Mouse (Mus musculus): Measurements from ENCODE around the gene Zfyve26. TPM values are rescaled to one million over a fixed set of nuclear protein-coding genes. Genes with fewer than 3 reads are reported as not detected.
"Not testable (repeated sequence)": the region's sequence is repeated elsewhere in the genome, so short reads cannot be mapped to it uniquely, and the experiment has no call there.

Gene Zfyve26
- polyA plus RNA-seq, 1 experiment from 2014 or later = 13.9 TPM

DNA sequence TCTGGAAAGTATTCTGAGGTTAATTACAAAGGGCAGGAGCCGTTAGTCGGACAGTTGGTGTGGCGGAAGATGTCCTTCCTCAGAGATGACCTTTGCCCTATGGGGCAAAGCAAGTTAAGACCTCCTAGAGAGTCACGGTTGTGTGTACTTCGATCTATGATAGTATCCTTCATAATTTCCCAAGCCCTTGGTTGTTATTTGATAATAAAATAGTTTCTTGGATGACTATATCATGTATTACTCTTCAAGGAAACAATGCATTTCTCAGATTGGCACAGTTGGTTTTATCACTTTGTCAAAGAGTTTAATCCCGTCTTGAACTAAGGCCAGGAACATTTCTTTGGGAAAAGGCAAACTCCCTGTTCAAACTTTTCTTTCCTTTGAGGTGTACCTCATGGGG lies 103.9 kb downstream of the Zfyve26 start, which contains the start of gene Rdh11:
Gene Rdh11 (minus strand): TSS at position 101 of the 400 bp plus-strand sequence.
- H3K9ac ChIP-seq (ENCODE audit: low read length) = peak within 1 kb of the TSS; percentile 76
- H3K4me2 ChIP-seq (ENCODE audit: low read depth, low read length) = peak within 1 kb of the TSS; percentile 72
- peak within 1 kb of the TSS; percentile 70 for H3K4me3 ChIP-seq (replicated peaks; ENCODE audit: low read length)
- 56% methylated on average over 6 of the region's 6 CpGs for WGBS
- no peak for ATAC-seq (ENCODE audit: insufficient read depth, low FRiP score)
- peak within 1 kb of the TSS; percentile 67; the same call in 1 of the 2 replicates for H3K27ac ChIP-seq (ENCODE audit: low read length)
- peaks cover 4% of the 10 kb centered on the region for H3K4me1 ChIP-seq (ENCODE audit: control insufficient read depth, insufficient read depth, low read length)
- H3K36me3 ChIP-seq (ENCODE audit: control insufficient read depth, insufficient read depth, low read length) = peaks cover 8% of the 10 kb centered on the region; the same call in 1 of the 2 replicates
- H3K27me3 ChIP-seq (ENCODE audit: control insufficient read depth, insufficient read depth, low read length) = no peaks in the 10 kb centered on the region
- no peaks in the 10 kb centered on the region for H3K9me3 ChIP-seq (replicated peaks; ENCODE audit: control insufficient read depth, low read length)

DNA sequence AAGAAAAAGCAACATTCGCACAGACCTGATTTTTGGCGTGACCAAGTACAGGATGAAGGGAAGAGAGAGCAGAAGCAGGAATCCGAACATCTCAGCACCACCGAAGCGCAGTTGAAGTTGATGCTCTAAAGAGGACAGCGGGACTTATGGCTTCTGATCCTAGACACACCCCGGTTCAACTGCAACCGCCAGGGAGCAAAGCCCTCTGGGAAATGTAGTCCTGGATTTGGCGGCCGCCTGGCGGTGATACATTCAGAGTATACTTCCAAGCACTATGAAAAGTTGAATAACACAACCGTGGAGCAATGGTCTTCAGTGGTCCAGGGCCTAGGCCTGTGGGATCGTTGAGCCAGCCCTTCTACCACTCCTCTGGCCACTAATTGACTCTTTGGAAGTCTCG lies 104.4 kb downstream of the Zfyve26 start:
- WGBS = 6% methylated on average over 14 of the region's 14 CpGs
- Histone ChIP-seq H3K27me3 (ENCODE audit: control insufficient read depth, insufficient read depth, low read length) (no peaks in the 10 kb centered on the region), H3K9me3 (replicated peaks; ENCODE audit: control insufficient read depth, low read length) (no peaks in the 10 kb centered on the region), H3K4me3 (replicated peaks; ENCODE audit: low read length) (peak overlapping the region; percentile 70), H3K36me3 (ENCODE audit: control insufficient read depth, insufficient read depth, low read length) (peaks cover 11% of the 10 kb centered on the region; the same call in 1 of the 2 replicates), H3K4me1 (ENCODE audit: control insufficient read depth, insufficient read depth, low read length) (peaks cover 4% of the 10 kb centered on the region), H3K9ac (ENCODE audit: low read length) (peak overlapping the region; percentile 76), H3K4me2 (ENCODE audit: low read depth, low read length) (peak overlapping the region; percentile 72), H3K27ac (ENCODE audit: low read length) (peak overlapping the region; percentile 67; the same call in 1 of the 2 replicates)
- ATAC-seq (ENCODE audit: insufficient read depth, low FRiP score) = peak; percentile 78

DNA sequence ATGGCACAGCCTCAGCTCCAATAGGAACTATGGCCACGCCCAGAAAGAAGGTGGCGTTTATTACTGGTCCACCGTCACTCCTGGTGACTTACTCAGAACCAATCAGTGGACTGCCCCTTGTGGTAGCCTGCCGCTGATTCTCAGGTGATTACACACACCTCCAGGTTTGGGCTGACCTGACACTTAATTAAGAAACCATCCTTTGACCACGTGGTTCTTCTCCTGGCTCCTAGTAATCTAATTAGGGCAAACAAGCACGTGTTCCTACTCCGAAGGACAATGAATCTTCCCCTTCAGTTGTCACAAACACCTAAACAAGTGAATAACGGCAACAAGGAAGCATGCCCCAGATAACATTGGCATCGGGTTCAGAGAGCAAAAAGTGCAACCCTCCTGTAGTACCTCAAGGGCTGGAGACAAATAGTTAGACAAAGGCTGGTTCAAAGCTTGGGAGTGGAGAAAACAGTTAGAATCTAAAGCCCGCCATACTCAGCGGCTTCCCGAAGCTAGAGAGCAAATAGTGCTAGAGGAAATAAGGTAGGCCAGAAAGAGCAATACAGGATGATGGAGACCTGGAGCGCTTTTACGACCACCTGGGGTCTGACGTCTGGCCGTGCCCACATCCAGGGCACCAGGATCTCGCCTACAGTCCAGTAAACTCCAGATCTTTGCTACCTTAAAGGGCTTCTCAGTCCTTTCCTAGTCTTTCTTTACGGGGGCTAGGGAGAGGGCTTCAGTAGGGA lies 105.0 kb downstream of the Zfyve26 start:
- peaks cover 4% of the 10 kb centered on the region for H3K4me1 ChIP-seq (ENCODE audit: control insufficient read depth, insufficient read depth, low read length)
- H3K27ac ChIP-seq (ENCODE audit: low read length) = peak overlapping the region; percentile 67; the same call in 1 of the 2 replicates
- whole genome bisulfite sequencing = under 1% methylated on average over 18 of the region's 18 CpGs
- H3K27me3 ChIP-seq (ENCODE audit: control insufficient read depth, insufficient read depth, low read length) = no peaks in the 10 kb centered on the region
- H3K9ac ChIP-seq (ENCODE audit: low read length) = peak overlapping the region; percentile 76
- peak overlapping the region; percentile 72 for H3K4me2 ChIP-seq (ENCODE audit: low read depth, low read length)
- peak overlapping the region; percentile 70 for H3K4me3 ChIP-seq (replicated peaks; ENCODE audit: low read length)
- ATAC-seq (ENCODE audit: insufficient read depth, low FRiP score) = peak; percentile 89
- H3K9me3 ChIP-seq (replicated peaks; ENCODE audit: control insufficient read depth, low read length) = no peaks in the 10 kb centered on the region
- peaks cover 11% of the 10 kb centered on the region; the same call in 1 of the 2 replicates for H3K36me3 ChIP-seq (ENCODE audit: control insufficient read depth, insufficient read depth, low read length)

DNA sequence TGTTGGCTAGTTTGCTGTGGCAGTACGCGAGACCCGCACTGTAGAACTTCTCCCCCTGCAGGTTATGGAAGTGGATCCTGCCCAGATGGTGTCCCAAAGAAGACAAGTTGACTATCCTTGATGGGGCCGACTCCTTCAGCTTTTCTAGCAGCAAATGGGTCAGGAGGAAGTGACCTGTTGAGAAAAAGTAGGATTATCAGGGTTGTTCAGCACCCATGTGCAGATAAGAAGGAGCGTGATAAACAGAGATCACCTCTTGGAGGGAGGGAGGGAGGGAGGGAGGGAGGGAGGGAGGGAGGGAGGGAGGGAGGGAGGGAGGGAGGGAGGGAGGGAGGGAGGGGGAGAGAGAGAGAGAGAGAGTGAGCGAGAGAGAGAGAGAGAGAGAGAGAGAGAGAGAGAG lies 110.9 kb downstream of the Zfyve26 start:
- H3K4me3 ChIP-seq (replicated peaks; ENCODE audit: low read length); H3K27me3 ChIP-seq (ENCODE audit: control insufficient read depth, insufficient read depth, low read length); H3K4me1 ChIP-seq (ENCODE audit: control insufficient read depth, insufficient read depth, low read length); H3K4me2 ChIP-seq (ENCODE audit: low read depth, low read length); H3K27ac ChIP-seq (ENCODE audit: low read length); H3K9ac ChIP-seq (ENCODE audit: low read length); ATAC-seq (ENCODE audit: insufficient read depth, low FRiP score); H3K9me3 ChIP-seq (replicated peaks; ENCODE audit: control insufficient read depth, low read length): not testable (repeated sequence)
- 72% methylated on average over 6 of the region's 6 CpGs for WGBS
- peaks cover 39% of the 10 kb centered on the region; the same call in 1 of the 2 replicates for H3K36me3 ChIP-seq (ENCODE audit: control insufficient read depth, insufficient read depth, low read length)

Other genes starting within 250 kb of the Zfyve26 start
- 35.0 and 36.7 TPM in 2 replicates for gene Pigh, start 206.7 kb downstream of the Zfyve26 start, polyA plus RNA-seq (2015; fragmentation: Nextera tagmentation; extraction: Ambion mirVana)
- 1.7 and 2.0 TPM in 2 replicates for gene Arg2, start 165.5 kb downstream of the Zfyve26 start, polyA plus RNA-seq (2015; fragmentation: Nextera tagmentation; extraction: Ambion mirVana)
- gene Vti1b, start 123.6 kb downstream of the Zfyve26 start, polyA plus RNA-seq (2015; fragmentation: Nextera tagmentation; extraction: Ambion mirVana) = 105 and 111 TPM in 2 replicates
- 30.1 and 33.4 TPM in 2 replicates for gene Rdh11, start 104.0 kb downstream of the Zfyve26 start, polyA plus RNA-seq (2015; fragmentation: Nextera tagmentation; extraction: Ambion mirVana)
- gene Rdh12, start 87.4 kb downstream of the Zfyve26 start, polyA plus RNA-seq (2015; fragmentation: Nextera tagmentation; extraction: Ambion mirVana) = 40.0 and 58.4 TPM in 2 replicates
- gene Rad51b, start 978 bp upstream of the Zfyve26 start, polyA plus RNA-seq (2015; fragmentation: Nextera tagmentation; extraction: Ambion mirVana) = 7.8 and 8.1 TPM in 2 replicates